Mouse (Mus musculus) heart, postnatal 0 days (tissue): ENCODE measurements around the gene Cubn. TPM values are rescaled to one million over a fixed set of nuclear protein-coding genes. Genes with fewer than 3 reads are reported as not detected.

Experiments used
- ATAC-seq: fragments of 200-750 bp; cut with Nextera tagmentation; 2 replicates; pipeline ENCODE4 v1.8.0; 2017; ENCODE audit warnings: low read depth, moderate number of reproducible peaks, moderate library complexity; ENCODE audit not compliant: insufficient read depth
- DNase-seq: peaks from one replicate; pipeline ENCODE4 v3.0.0-alpha.2; 2016; ENCODE audit warnings: low spot score
- H3K27ac ChIP-seq: fragments of 300-500 bp; sonication (generic); 2 replicates; pipeline ENCODE4 v1.5.1; 2014; ENCODE audit warnings: low read depth, mild to moderate bottlenecking
- H3K27me3 ChIP-seq: fragments of 300-500 bp; sonication (generic); 2 replicates; pipeline ENCODE4 v1.6.1; 2014; ENCODE audit warnings: low read length, mixed read lengths; ENCODE audit not compliant: control insufficient read depth, insufficient read depth
- H3K36me3 ChIP-seq: fragments of 300-500 bp; sonication (generic); replicated peaks from 2 replicates; pipeline ENCODE4 v1.6.1; 2014; ENCODE audit warnings: low read length, mixed read lengths; ENCODE audit not compliant: control insufficient read depth, insufficient read depth
- H3K4me1 ChIP-seq: fragments of 300-500 bp; sonication (generic); 2 replicates; pipeline ENCODE4 v1.6.1; 2014; ENCODE audit warnings: antibody characterized with exemption; ENCODE audit not compliant: control insufficient read depth, insufficient read depth
- H3K4me2 ChIP-seq: fragments of 300-500 bp; sonication (generic); 2 replicates; pipeline ENCODE4 v1.6.1; 2014; ENCODE audit warnings: low read depth, mild to moderate bottlenecking, low read length, moderate library complexity
- H3K4me3 ChIP-seq: fragments of 300-500 bp; sonication (generic); 2 replicates; pipeline ENCODE4 v1.5.1; 2014; ENCODE audit warnings: low read depth, low read length
- H3K9ac ChIP-seq: fragments of 300-500 bp; sonication (generic); replicated peaks from 2 replicates; pipeline ENCODE4 v1.6.1; 2014; ENCODE audit warnings: low read depth, low read length, mixed read lengths
- H3K9me3 ChIP-seq: fragments of 300-500 bp; sonication (generic); replicated peaks from 2 replicates; pipeline ENCODE4 v1.6.1; 2016; ENCODE audit warnings: low read length; ENCODE audit not compliant: control insufficient read depth
- CTCF ChIP-seq: IDR thresholded peaks from 2 replicates; pipeline ENCODE4 v1.5.1; 2016; ENCODE audit warnings: antibody characterized with exemption, control low read depth, low read depth
- EP300 ChIP-seq: IDR thresholded peaks from 2 replicates; pipeline ENCODE4 v1.6.1; 2016; ENCODE audit warnings: antibody characterized with exemption, low read depth
- WGBS: fragments of 180-500 bp; shearing (Covaris S2); extraction: QIAGEN DNeasy Blood & Tissue Kit; methylation state at CpG from one replicate; pipeline ENCODE4 v1.1.7; 2014; 5-methylcytosine and 5-hydroxymethylcytosine counted together
- polyA plus RNA-seq: library from polyadenylated mRNA; unstranded; fragments of >200 nt; fragmentation: Nextera tagmentation; extraction: Ambion mirVana; gene quantifications from 2 replicates; pipeline ENCODE4 v1.2.1, GENCODE M21; 2015
- total RNA-seq: library from RNA; depleted of rRNA; stranded (reverse); fragments of >200 nt; gene quantifications from 2 replicates; pipeline ENCODE4 v1.2.3, GENCODE M21; 2014; ENCODE audit warnings: low replicate concordance

Gene Cubn
- total and polyA plus RNA-seq, 2 experiments from 2014 or later: 0.27 to 1.5 TPM

DNA sequence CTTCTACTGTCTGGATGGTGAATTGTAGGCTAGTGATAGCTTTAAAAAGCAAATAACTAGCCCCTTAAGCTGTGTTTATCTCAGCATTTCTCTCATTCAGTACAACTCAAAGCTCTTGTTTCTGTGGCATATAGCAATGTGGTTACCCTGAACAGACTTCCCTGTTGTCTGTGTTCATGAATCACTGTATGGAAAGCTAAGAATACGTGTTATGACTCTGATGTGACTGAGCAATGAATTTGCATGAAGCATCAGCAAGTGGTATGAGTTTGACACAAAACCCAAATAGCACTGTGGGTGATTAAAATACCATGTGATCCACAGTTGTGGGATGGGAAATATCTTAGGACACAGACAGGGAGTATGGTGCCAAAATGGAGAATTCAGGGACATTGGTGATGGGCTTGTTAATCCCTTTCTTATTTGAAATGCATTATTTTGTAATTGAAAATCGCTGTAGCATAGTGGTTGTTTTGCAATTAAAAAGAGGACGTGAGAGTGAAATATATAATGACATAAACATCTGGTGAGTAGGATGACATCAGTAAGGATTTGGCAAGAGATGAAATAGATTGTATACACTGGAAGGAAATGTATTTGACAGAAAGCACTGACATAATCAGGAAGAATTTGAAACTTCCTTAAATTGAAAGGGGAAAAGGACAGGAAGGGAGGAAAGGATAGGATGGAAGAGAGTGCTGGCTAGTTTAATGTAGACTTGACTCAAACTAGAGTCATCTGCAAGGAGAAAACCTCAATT lies 74.7 kb downstream of the Cubn start:
- Histone ChIP-seq H3K27ac (no peak overlapping the region), H3K4me2 (no peak overlapping the region), H3K4me3 (no peak overlapping the region), H3K4me1 (no peaks in the 10 kb centered on the region; the same call in 1 of the 2 replicates), H3K36me3 (no peaks in the 10 kb centered on the region), H3K27me3 (no peaks in the 10 kb centered on the region), H3K9ac (no peak overlapping the region), H3K9me3 (no peaks in the 10 kb centered on the region)
- ATAC-seq (no peak), DNase-seq (no peak)
- no peak; the same call in 1 of the 2 replicates for TF ChIP-seq EP300
- 71% methylated on average over 3 of the region's 3 CpGs for WGBS

DNA sequence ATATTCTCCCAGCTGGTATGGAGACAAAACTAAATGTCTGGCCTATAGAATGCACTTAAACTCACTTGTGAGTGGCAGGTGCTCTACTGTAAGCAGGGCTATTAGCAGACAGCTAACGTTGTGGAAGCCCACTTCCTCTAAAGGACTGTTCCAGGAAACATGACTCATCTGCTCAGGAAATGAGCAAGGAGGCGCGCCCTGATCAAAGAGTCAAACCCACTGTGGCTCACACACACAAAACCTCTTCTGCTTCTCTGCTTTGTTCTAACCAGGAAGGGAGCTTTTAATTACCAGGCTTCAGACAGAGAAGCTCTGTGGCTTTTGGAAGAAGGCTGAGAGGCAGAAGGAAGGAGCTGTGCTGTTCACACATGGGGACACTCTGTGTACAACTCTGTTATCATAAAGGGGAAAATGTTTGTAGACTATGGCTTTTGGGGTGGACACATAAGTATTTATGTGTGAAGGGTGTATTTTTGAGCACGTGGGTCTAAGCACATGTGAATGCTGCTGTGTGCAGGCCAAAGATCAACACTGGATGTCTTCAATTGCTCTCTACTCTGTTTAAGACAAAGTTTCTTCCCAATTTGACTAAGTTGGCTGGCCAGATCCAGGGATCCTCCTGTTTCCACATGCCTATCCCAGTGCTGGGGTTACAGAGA lies 78.0 kb downstream of the Cubn start:
- Histone ChIP-seq H3K27me3 (no peaks in the 10 kb centered on the region), H3K36me3 (no peaks in the 10 kb centered on the region), H3K4me2 (no peak overlapping the region), H3K4me1 (no peaks in the 10 kb centered on the region; the same call in none of the 2 replicates), H3K9ac (no peak overlapping the region), H3K4me3 (no peak overlapping the region), H3K27ac (peak overlapping the region; percentile 84), H3K9me3 (no peaks in the 10 kb centered on the region)
- peak; percentile 82 for ATAC-seq
- peak; percentile 83 for DNase-seq
- WGBS: 38% methylated on average over 4 of the region's 4 CpGs
- peak; percentile 76 for TF ChIP-seq EP300
- TF ChIP-seq CTCF: no peak

DNA sequence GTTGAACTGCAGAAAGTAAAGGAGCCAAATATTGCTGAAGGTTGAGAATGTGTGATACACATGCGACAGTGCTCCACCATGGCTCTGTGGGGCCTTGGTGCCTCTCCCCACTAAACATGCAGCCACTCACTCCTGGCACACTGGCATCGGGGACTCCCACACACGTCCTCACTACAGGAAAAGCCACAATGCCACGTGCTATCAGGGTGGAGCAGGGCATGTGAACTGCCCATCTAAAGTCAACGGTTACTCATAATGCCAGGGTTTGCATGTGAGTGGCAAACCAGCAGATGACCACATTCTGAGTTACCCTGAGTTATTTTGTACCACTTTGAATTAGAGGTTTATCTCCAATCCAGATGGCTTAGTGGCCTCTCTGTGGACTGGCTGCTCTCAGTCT lies 81.0 kb downstream of the Cubn start:
- Histone ChIP-seq H3K9ac (no peak overlapping the region), H3K36me3 (no peaks in the 10 kb centered on the region), H3K27me3 (no peaks in the 10 kb centered on the region), H3K4me1 (no peaks in the 10 kb centered on the region; the same call in none of the 2 replicates), H3K27ac (peak overlapping the region; percentile 13; the same call in 1 of the 2 replicates), H3K4me2 (no peak overlapping the region), H3K4me3 (no peak overlapping the region), H3K9me3 (no peaks in the 10 kb centered on the region)
- no peak for TF ChIP-seq CTCF
- TF ChIP-seq EP300: no peak
- ATAC-seq (no peak), DNase-seq (no peak)
- 46% methylated on average over 5 of the region's 5 CpGs for WGBS

DNA sequence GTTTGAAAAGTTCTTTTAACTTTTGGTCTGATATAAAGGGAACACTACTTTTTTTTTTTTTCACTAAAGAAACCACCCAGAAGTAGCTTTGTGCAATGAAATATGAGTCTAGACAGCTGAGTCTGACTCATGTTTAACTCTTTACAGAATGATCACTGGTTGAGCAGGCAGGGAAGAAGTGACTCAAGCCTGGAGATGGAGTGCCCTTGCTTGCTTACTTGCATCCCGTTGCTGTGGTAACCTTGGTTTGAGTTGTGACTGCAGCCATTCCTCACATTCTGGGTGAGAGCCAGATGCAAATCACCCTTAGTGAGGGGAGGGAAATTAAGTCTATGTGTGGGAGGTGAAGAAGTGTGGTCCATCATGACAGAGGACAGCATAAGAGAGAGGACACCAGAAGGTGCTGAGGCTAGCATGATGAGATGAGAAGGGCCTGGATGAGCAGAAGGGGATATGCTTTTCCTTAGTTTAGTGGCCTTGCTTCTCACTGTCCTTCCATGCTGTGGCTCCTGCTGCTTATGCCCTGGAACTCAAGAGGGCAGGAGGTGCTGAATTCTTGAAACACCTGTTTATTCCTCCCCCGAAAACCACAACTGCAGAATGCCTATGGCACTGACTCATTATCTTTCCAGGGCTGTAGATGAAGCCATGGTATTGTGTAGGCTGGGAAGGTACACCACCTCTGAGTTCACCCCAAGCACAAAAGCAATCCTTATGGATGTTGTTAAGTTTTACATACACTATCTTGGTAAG lies 81.7 kb downstream of the Cubn start:
- Histone ChIP-seq H3K4me2 (no peak overlapping the region), H3K27ac (peak overlapping the region; percentile 22), H3K9ac (no peak overlapping the region), H3K4me3 (no peak overlapping the region), H3K36me3 (no peaks in the 10 kb centered on the region), H3K27me3 (no peaks in the 10 kb centered on the region), H3K4me1 (no peaks in the 10 kb centered on the region; the same call in none of the 2 replicates), H3K9me3 (no peaks in the 10 kb centered on the region)
- 52% methylated on average over 2 of the region's 2 CpGs for WGBS
- ATAC-seq: peak; percentile 31; the same call in 1 of the 2 replicates
- TF ChIP-seq CTCF: no peak
- DNase-seq: peak; percentile 43

DNA sequence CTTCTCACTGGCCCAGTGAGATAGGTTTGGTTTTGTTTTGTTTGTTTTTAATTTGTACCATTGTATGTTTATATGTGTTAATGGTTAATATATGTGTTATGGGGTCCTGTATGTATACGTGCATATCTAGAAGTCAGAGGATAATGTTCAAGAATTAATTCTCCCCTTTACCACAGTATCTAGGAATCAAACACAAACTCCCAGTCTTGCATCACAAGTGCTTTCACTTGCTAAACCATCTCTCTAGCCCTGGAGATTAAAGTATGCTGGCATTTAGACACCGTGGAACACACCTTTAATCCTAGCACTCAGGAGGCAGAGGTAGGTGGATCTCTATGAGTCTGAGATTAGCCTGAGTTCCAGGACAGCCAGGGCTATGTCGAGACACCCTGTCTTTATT lies 83.3 kb downstream of the Cubn start:
- Histone ChIP-seq H3K27me3 (no peaks in the 10 kb centered on the region), H3K4me1 (no peaks in the 10 kb centered on the region; the same call in 1 of the 2 replicates), H3K36me3 (no peaks in the 10 kb centered on the region), H3K9me3 (no peaks in the 10 kb centered on the region), H3K27ac (peak overlapping the region; percentile 46; the same call in 1 of the 2 replicates), H3K9ac (no peak overlapping the region), H3K4me2 (no peak overlapping the region), H3K4me3 (no peak overlapping the region)
- ATAC-seq (no peak), DNase-seq (no peak)
- WGBS: 74% methylated on average over 3 of the region's 3 CpGs
- TF ChIP-seq EP300: no peak
- TF ChIP-seq CTCF: no peak
